Mouse (Mus musculus) WW6 (cell line): ENCODE results near the gene Actn4.
"Not testable (repeated sequence)": the region's sequence is repeated elsewhere in the genome, so short reads cannot be mapped to it uniquely, and the experiment has no call there.

Source experiments
- DNase-seq: peaks from one replicate; pipeline ENCODE4 v3.0.0-alpha.2; 2013; ENCODE audit warnings: low read depth, low spot score

Gene Actn4

GRCm38 (mm10) chr7:28969672-28970394 lies 7.7 kb upstream of the Actn4 start:
- no peak for DNase-seq

DNA sequence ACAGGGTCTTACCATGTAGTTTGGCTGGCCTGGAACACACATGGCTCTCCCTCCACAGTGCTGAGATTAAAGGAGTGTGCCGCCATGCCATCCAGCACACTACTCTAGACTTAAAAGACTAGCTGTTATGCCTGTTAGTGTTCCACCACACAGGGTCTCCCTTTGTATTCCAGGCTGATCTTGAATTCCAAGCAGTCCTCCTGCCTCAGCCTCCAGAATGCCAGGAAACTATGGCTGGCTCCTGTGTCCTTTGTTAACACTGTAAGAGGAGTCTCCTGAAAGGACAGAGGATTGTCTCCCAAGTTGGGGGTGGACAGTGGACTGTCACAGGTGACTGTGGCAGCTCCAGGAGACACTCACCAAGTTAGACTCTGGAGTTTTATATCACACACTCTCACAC lies 7.1 kb upstream of the Actn4 start:
- no peak for DNase-seq

GRCm38 (mm10) chr7:28968120-28968519 lies 6.0 kb upstream of the Actn4 start:
- not testable (repeated sequence) for DNase-seq

- DNase-seq, result no peak
Measured at GRCm38 (mm10) chr7:28966751-28967505, 4.8 kb upstream of the Actn4 start.

DNA sequence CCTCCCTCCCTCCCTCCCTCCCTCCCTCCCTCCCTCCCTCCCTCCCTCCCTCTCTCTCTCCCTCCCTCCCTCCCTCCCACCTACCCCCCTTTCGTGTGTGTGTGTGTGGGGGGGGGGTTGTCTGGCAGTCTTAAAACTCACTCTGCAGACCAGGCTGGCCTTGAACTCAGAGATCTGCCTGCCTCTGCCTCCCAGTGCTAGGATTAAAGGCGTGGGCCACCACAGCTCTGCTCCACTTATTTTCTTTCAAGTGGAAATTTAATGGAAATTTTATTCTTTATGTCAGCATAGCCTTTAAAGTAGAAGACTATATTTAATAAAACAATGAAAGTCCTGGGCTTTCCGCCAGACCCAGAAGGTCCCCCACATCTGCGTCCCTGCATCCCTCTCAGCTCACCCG lies 4.0 kb upstream of the Actn4 start:
- no peak for DNase-seq

- DNase-seq, result no peak
Measured at GRCm38 (mm10) chr7:28965346-28965840, 3.3 kb upstream of the Actn4 start.

GRCm38 (mm10) chr7:28963399-28963923 lies 1.3 kb upstream of the Actn4 start:
- no peak for DNase-seq

DNA sequence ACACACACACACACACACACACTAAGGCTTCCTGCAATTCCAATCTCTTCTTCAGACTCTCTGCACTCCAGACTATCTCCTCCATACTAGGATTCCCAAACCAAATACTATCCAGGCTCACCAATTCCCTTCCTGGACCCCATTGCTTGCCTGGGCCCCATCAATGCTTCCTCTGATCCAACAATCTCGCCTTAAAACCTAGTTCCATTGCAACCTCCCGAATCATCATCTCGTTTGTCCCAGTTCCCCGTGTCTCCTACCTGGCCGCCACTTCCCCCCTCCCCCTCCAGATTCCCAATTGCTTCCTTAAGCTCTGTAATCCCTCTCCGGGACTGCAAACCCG lies 585 bp downstream of the Actn4 start:
- DNase-seq, result no peak

- no peak for DNase-seq
Measured at GRCm38 (mm10) chr7:28960354-28961046, 1.6 kb downstream of the Actn4 start.

DNA sequence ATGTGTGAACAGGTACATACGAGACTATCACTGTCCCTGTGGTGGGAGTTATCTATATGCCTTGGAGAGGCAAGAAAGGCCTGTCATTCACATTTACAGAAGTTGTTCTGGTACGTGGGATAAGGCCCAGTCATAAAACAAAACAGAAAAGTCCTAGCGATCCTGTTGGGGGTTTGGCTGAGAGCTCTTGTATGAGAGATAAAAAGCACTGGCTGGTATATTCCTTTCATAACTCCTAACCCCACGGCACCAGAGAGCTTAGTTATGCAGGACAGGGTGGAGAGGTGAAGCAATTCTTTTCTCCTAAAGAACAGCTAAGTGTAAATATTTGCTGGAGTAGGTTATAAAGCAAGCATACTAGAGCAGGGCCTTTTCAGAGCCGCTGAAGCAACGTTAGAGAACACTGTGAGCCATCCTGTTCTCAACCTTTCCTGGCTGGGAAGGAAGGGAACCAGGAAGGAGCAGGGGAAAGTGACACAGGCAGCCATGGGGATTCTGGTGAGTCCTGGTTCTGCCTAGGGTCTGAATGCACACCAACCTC lies 2.6 kb downstream of the Actn4 start:
- DNase-seq, result no peak

DNA sequence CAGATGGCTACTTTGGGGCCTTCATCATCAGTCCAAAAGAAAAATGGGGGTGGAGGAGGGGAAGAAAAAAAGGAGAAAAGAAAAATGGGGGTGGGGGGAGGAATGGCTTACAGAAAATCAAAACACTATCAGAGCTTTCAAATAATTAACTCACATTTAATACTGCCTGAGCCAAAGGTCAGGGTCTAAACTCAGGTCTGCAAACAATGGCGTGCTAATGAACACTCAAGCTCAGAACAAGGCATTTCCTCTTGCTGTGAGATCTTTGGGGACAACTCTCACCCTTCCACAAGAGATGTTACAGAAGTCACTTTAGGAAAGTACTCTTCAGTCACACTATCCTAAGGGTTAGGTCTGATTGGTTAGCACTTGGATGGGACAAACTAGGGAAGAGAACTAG lies 3.4 kb downstream of the Actn4 start:
- DNase-seq, result no peak

GRCm38 (mm10) chr7:28957997-28958725 lies 4.0 kb downstream of the Actn4 start:
- no peak for DNase-seq

DNA sequence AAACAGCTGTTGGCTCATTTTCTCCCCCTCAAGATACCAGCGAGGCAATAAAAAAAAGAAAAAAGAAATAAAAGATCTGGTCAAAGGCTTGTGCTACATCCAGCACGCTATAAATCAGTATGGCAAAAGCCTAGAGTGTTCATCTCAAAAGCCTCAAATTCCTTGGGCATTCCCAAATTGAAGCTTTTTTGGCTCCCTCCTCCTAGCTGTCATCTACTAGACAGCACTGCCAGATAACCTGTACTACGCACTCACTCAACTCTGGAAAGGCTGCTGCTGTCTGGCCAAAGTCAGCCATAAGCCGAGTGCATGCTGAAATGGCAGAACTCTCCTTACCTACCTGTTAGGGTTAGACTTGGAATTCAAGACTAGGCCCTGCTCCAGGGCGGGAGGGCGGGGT lies 4.9 kb downstream of the Actn4 start:
- no peak for DNase-seq

GRCm38 (mm10) chr7:28956270-28956669 lies 5.9 kb downstream of the Actn4 start:
- DNase-seq, result no peak

GRCm38 (mm10) chr7:28955295-28955897 lies 6.7 kb downstream of the Actn4 start:
- no peak for DNase-seq

DNA sequence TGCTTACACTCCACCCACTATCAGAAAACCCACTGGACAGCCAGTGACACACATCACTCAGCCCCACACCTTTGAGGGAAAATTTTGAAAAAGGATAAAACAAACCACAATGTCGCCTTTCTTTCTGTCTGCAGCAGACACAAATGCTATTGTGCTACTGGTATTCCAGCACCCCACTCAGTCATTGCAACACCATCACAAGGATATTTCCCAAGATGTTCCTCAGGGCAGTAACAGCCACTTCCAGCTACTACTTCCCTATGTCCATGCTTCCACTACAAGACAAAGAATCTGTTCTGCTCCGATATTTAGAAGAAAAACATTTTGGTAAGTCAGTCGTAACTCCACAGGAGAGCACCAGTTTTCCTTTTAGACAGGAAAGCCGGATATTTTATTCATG lies 7.4 kb downstream of the Actn4 start:
- no peak for DNase-seq

DNA sequence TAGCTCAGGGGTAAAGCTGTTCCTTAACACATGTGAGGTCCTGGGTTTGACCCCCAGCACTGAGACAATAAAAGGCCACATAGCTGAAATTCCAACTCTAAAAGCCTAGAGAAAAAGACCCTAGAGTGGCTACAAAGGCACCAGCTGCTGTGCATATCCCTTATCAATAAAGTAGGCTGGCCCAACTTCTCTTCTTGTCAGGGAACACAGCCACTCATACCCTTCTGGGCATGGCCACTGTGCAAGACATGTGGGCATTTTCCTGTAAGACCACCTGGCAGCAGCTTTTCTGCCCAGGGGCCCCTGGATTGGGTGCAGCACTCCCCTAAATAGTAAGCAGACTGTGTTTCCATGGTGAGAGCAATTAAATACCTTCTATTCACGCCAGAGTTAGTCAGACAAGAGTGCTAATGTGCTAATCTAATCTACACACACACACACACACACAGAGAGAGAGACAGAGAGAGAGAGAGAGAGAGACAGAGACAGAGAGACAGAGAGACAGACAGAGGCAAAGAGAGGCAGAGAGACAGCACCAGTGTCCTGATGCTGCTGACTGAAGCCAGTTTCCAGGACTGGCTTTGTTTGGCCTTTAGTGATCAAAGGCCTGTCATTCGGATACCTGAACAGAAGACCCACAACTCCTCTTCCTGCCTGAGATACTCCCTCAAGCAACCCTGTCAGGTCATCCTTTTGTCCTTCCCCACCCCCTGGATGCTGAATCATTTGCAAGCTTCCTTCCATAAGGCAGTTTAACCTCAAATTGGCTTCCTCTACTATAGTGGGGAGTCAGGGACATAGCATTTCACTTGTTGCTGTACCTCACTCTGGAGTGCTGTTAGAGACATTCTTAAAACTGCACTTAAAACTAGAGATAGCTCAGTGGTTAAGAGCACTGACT lies 8.4 kb downstream of the Actn4 start:
- no peak for DNase-seq

GRCm38 (mm10) chr7:28952786-28953185 lies 9.4 kb downstream of the Actn4 start:
- no peak for DNase-seq

DNA sequence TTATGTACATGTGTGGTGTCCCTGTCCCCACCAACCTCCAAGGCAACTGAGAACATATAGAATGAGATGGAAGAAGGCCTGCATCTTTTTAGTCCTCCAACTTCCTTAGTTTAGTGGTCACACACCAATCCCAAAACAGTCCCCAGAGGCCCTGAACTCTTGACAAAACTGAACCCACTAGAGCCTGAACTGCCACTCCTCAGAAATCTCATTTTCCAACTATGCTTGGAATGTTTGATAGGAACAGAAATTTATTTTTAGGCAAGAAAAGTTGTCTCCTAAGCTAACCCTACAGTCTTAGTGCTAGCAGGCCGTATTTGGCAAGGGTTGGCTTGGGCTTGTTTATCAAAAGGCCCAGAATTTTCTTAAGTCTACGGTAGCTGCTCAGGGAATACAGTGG lies 10.4 kb downstream of the Actn4 start:
- no peak for DNase-seq
